Mouse (Mus musculus): ENCODE measurements at regions not wholly inside any gene's neighbourhood (a gene's known extent, or its start where the extent isn't known, plus 50 kb on each side); places are given as distances from the start of the nearest gene placed in this dataset.

DNA sequence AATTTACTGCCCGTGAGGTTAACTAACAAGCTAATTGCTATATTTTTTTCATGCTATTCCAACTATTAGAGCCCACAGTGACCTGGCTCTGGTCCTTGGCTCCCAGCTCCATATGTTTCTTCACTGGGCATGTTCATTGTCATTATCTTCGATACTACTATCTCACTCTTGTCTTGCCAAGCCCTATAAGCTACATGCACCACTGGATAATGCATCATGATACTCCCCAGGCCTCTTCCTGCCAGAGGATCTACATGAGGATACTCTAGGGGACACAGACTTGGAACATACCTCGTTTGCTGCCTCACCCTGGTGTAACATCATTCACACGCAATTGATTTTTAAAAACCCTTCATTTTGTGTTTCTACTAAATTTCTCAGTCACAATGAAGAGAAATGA, 1016.7 kb downstream of the Stim2 start:
- H3K9ac ChIP-seq, result no peak overlapping the region
- no peaks in the 10 kb centered on the region for H3K27me3 ChIP-seq
- no peak for ATAC-seq (replicated peaks; ENCODE audit: insufficient number of reproducible peaks, insufficient read depth, low FRiP score, low read depth)
- 72% methylated on average over 4 of the region's 4 CpGs for WGBS
- H3K4me3 ChIP-seq, result no peak overlapping the region
- no peak overlapping the region for H3K27ac ChIP-seq
- no peak overlapping the region for H3K4me2 ChIP-seq
- H3K4me1 ChIP-seq (replicated peaks), result no peaks in the 10 kb centered on the region
- no peaks in the 10 kb centered on the region for H3K36me3 ChIP-seq
- H3K9me3 ChIP-seq (replicated peaks), result no peaks in the 10 kb centered on the region

DNA sequence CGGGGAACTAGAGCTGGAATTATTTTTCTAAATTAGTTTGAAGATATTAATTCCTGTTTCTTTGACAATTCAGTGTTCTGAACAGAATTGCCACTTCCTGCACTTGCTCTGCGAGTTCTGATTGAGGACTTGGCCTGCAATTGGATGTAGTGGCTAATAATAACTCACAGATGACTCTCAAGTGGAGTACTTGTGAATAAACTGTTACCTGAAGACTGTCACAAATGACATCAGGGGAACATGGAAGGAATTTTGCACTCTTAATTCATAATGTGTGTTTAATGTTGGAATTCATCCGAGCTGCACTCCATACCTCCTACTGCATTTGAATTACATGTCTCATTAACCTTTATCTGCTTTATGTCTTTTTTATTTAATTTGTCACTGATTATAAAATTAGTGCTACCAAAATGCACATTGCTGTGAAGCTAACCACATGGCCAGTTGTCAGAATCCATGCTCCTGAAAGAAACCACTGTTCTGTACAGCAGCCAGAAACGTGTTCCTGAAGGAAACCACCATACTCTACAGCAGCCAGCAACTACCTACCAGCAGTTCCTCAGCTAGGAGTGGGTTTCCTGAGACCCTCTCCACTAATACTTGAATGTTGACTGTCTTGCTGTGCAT, 1051.1 kb downstream of the Stim2 start:
- H3K9me3 ChIP-seq (replicated peaks), result no peaks in the 10 kb centered on the region
- ATAC-seq (replicated peaks; ENCODE audit: insufficient number of reproducible peaks, insufficient read depth, low FRiP score, low read depth), result peak; percentile 75
- peaks cover 8% of the 10 kb centered on the region for H3K4me1 ChIP-seq (replicated peaks)
- H3K4me3 ChIP-seq, result no peak overlapping the region
- WGBS, result 28% methylated on average over 4 of the region's 4 CpGs
- no peaks in the 10 kb centered on the region for H3K36me3 ChIP-seq
- H3K4me2 ChIP-seq, result no peak overlapping the region
- H3K9ac ChIP-seq, result no peak overlapping the region
- H3K27me3 ChIP-seq, result no peaks in the 10 kb centered on the region
- peak overlapping the region; percentile 86 for H3K27ac ChIP-seq
